Mouse (Mus musculus): Measurements from ENCODE around the gene Krt39. TPM values are rescaled to one million over a fixed set of nuclear protein-coding genes. Genes with fewer than 3 reads are reported as not detected.

The Krt39 gene
- polyA plus RNA-seq (2017; shearing (Covaris generic)) = not detected

GRCm38 (mm10) chr11:99521288-99521860 is at the start of gene Krt39:
Gene Krt39 (minus strand): TSS chr11:99521338.
- no peak for ATAC-seq

- ATAC-seq = no peak
Observed at GRCm38 (mm10) chr11:99566530-99566929, 45.4 kb upstream of the Krt39 start, which contains the start of gene Krtap3-1. Gene Krtap3-1 (minus strand): TSS chr11:99566630.

GRCm38 (mm10) chr11:99562580-99562979 is 41.4 kb upstream of the Krt39 start:
- ATAC-seq = no peak

GRCm38 (mm10) chr11:99559366-99559765 is 38.2 kb upstream of the Krt39 start, which contains the start of gene Gm11939:
Gene Gm11939 (minus strand): TSS chr11:99559466.
- ATAC-seq = no peak

- ATAC-seq = no peak
Observed at GRCm38 (mm10) chr11:99557976-99558745, 37.0 kb upstream of the Krt39 start.

GRCm38 (mm10) chr11:99556753-99557152 is 35.6 kb upstream of the Krt39 start, which contains the start of gene Krtap3-2:
Gene Krtap3-2 (minus strand): TSS chr11:99556853.
- ATAC-seq = no peak

GRCm38 (mm10) chr11:99556195-99556594 is 35.1 kb upstream of the Krt39 start:
- ATAC-seq = no peak

- ATAC-seq = no peak
Observed at GRCm38 (mm10) chr11:99550765-99551164, 29.6 kb upstream of the Krt39 start, which contains the start of gene Krtap3-3. Gene Krtap3-3 (minus strand): TSS chr11:99550865.

GRCm38 (mm10) chr11:99547892-99548291 is 26.8 kb upstream of the Krt39 start:
- ATAC-seq = no peak

- ATAC-seq = no peak
Observed at GRCm38 (mm10) chr11:99539721-99540120, 18.6 kb upstream of the Krt39 start.

- ATAC-seq = no peak
Observed at GRCm38 (mm10) chr11:99514098-99514497, 7.0 kb downstream of the Krt39 start.

- ATAC-seq = no peak
Observed at GRCm38 (mm10) chr11:99500095-99500805, 20.9 kb downstream of the Krt39 start.

- no peak for ATAC-seq
Observed at GRCm38 (mm10) chr11:99496460-99496859, 24.7 kb downstream of the Krt39 start.

- no peak for ATAC-seq
Observed at GRCm38 (mm10) chr11:99494741-99495140, 26.4 kb downstream of the Krt39 start.

- ATAC-seq = no peak
Observed at GRCm38 (mm10) chr11:99493574-99493850, 27.6 kb downstream of the Krt39 start.

- ATAC-seq = no peak
Observed at GRCm38 (mm10) chr11:99492733-99493573, 28.2 kb downstream of the Krt39 start, which contains the start of gene Krt23. Gene Krt23 (minus strand): TSS chr11:99493137.

GRCm38 (mm10) chr11:99491040-99491439 is 30.1 kb downstream of the Krt39 start:
- ATAC-seq = no peak

- no peak for ATAC-seq
Observed at GRCm38 (mm10) chr11:99490624-99491023, 30.5 kb downstream of the Krt39 start.

- no peak for ATAC-seq
Observed at GRCm38 (mm10) chr11:99489233-99489632, 31.9 kb downstream of the Krt39 start.

GRCm38 (mm10) chr11:99474981-99475380 is 46.2 kb downstream of the Krt39 start:
- ATAC-seq = no peak

GRCm38 (mm10) chr11:99473433-99473832 is 47.7 kb downstream of the Krt39 start:
- no peak for ATAC-seq

- ATAC-seq = no peak
Observed at GRCm38 (mm10) chr11:99472405-99472804, 48.7 kb downstream of the Krt39 start.

Measured in CD4-positive, CD25-positive, alpha-beta regulatory T cell, adult 4 months (primary cell).